Mouse (Mus musculus) intestine, embryonic 16.5 days (tissue): ENCODE results near the gene Exoc6. TPM values are rescaled to one million over a fixed set of nuclear protein-coding genes. Genes with fewer than 3 reads are reported as not detected.
"Not testable (repeated sequence)": the region's sequence is repeated elsewhere in the genome, so short reads cannot be mapped to it uniquely, and the experiment has no call there.

Experiments
- ATAC-seq: fragments of 200-750 bp; cut with Nextera tagmentation; 2 replicates; pipeline ENCODE4 v1.8.0; 2017; ENCODE audit warnings: moderate TSS enrichment, moderate library complexity
- H3K27ac ChIP-seq: fragments of 300-500 bp; sonication (generic); 2 replicates; pipeline ENCODE4 v1.5.1; 2014; ENCODE audit warnings: mild to moderate bottlenecking, low read length
- H3K27me3 ChIP-seq: fragments of 300-500 bp; sonication (generic); replicated peaks from 2 replicates; pipeline ENCODE4 v1.6.1; 2014; ENCODE audit warnings: low read length, control low read depth, mixed read lengths; ENCODE audit not compliant: control insufficient read depth, insufficient read depth
- H3K36me3 ChIP-seq: fragments of 300-500 bp; sonication (generic); 2 replicates; pipeline ENCODE4 v1.6.1; 2014; ENCODE audit warnings: low read length, control low read depth; ENCODE audit not compliant: control insufficient read depth, insufficient read depth
- H3K4me1 ChIP-seq: fragments of 300-500 bp; sonication (generic); 2 replicates; pipeline ENCODE4 v1.6.1; 2014; ENCODE audit warnings: low read length, control low read depth, mixed read lengths; ENCODE audit not compliant: control insufficient read depth, insufficient read depth
- H3K4me2 ChIP-seq: fragments of 300-500 bp; sonication (generic); 2 replicates; pipeline ENCODE4 v1.6.1; 2014; ENCODE audit warnings: low read depth, low read length, control low read depth
- H3K4me3 ChIP-seq: fragments of 300-500 bp; sonication (generic); 2 replicates; pipeline ENCODE4 v1.5.1; 2014; ENCODE audit warnings: mild to moderate bottlenecking, low read length
- H3K9ac ChIP-seq: fragments of 300-500 bp; sonication (generic); 2 replicates; pipeline ENCODE4 v1.6.1; 2014; ENCODE audit warnings: low read depth, low read length
- H3K9me3 ChIP-seq: fragments of 300-500 bp; sonication (generic); 2 replicates; pipeline ENCODE4 v1.6.1; 2016; ENCODE audit warnings: low read length, control low read depth; ENCODE audit not compliant: control insufficient read depth
- WGBS: fragments of 180-500 bp; shearing (Covaris S2); extraction: QIAGEN DNeasy Blood & Tissue Kit; methylation state at CpG from one replicate; pipeline ENCODE4 v1.1.7; 2014; 5-methylcytosine and 5-hydroxymethylcytosine counted together
- polyA plus RNA-seq: library from polyadenylated mRNA; unstranded; fragments of >200 nt; fragmentation: Nextera tagmentation; extraction: Ambion mirVana; gene quantifications from 2 replicates; pipeline ENCODE4 v1.2.1, GENCODE M21; 2015

The Exoc6 gene
- polyA plus RNA-seq, 1 experiment from 2014 or later: 21.7 TPM

- WGBS: 76% methylated on average over 4 of the region's 4 CpGs
- Histone ChIP-seq H3K27me3 (no peaks in the 10 kb centered on the region), H3K4me3 (no peak overlapping the region), H3K9me3 (no peaks in the 10 kb centered on the region), H3K36me3 (no peaks in the 10 kb centered on the region), H3K9ac (no peak overlapping the region), H3K4me2 (no peak overlapping the region), H3K27ac (no peak overlapping the region), H3K4me1 (peaks cover 10% of the 10 kb centered on the region)
- no peak for ATAC-seq
Observed at GRCm38 (mm10) chr19:37546776-37547175, 3.4 kb upstream of the Exoc6 start.

- peak overlapping the region; percentile 89 for H3K27ac ChIP-seq
- H3K4me3 ChIP-seq: peak overlapping the region; percentile 77
- ATAC-seq: peak; percentile 26
- peak overlapping the region; percentile 85 for H3K9ac ChIP-seq
- WGBS: 13% methylated on average over 8 of the region's 8 CpGs
- H3K4me2 ChIP-seq: peak overlapping the region; percentile 88
- H3K4me1 ChIP-seq: peaks cover 3% of the 10 kb centered on the region; the same call in 1 of the 2 replicates
- no peaks in the 10 kb centered on the region for H3K36me3 ChIP-seq
- H3K27me3 ChIP-seq: no peaks in the 10 kb centered on the region
- H3K9me3 ChIP-seq: no peaks in the 10 kb centered on the region
Observed at GRCm38 (mm10) chr19:37551040-37551566, 885 bp downstream of the Exoc6 start.

GRCm38 (mm10) chr19:37553376-37554265, 3.4 kb downstream of the Exoc6 start:
- Histone ChIP-seq H3K4me3 (no peak overlapping the region), H3K27me3 (no peaks in the 10 kb centered on the region), H3K4me1 (peaks cover 3% of the 10 kb centered on the region; the same call in 1 of the 2 replicates), H3K9ac (no peak overlapping the region), H3K27ac (no peak overlapping the region), H3K36me3 (no peaks in the 10 kb centered on the region), H3K4me2 (no peak overlapping the region), H3K9me3 (no peaks in the 10 kb centered on the region)
- ATAC-seq: no peak
- 80% methylated on average over 11 of the region's 11 CpGs for WGBS

- 81% methylated on average over 5 of the region's 5 CpGs for WGBS
- not testable (repeated sequence) for H3K4me1 ChIP-seq, H3K4me3 ChIP-seq, H3K36me3 ChIP-seq, H3K27me3 ChIP-seq, H3K27ac ChIP-seq, ATAC-seq, H3K9ac ChIP-seq, H3K4me2 ChIP-seq, H3K9me3 ChIP-seq
Observed at GRCm38 (mm10) chr19:37554266-37554650, 4.0 kb downstream of the Exoc6 start.

GRCm38 (mm10) chr19:37555863-37556566, 5.8 kb downstream of the Exoc6 start:
- no peaks in the 10 kb centered on the region for H3K27me3 ChIP-seq
- H3K9ac ChIP-seq: no peak overlapping the region
- no peak for ATAC-seq
- H3K27ac ChIP-seq: no peak overlapping the region
- 86% methylated on average over 6 of the region's 6 CpGs for WGBS
- H3K4me1 ChIP-seq: peaks cover 18% of the 10 kb centered on the region
- no peak overlapping the region for H3K4me2 ChIP-seq
- H3K4me3 ChIP-seq: no peak overlapping the region
- H3K9me3 ChIP-seq: no peaks in the 10 kb centered on the region
- no peaks in the 10 kb centered on the region for H3K36me3 ChIP-seq

- WGBS: 79% methylated on average over 3 of the region's 3 CpGs
- Histone ChIP-seq H3K9ac (no peak overlapping the region), H3K27me3 (no peaks in the 10 kb centered on the region), H3K27ac (no peak overlapping the region), H3K4me3 (no peak overlapping the region), H3K4me1 (peaks cover 21% of the 10 kb centered on the region), H3K36me3 (no peaks in the 10 kb centered on the region), H3K4me2 (no peak overlapping the region), H3K9me3 (no peaks in the 10 kb centered on the region)
- ATAC-seq: no peak
Observed at GRCm38 (mm10) chr19:37557898-37558297, 7.7 kb downstream of the Exoc6 start.

GRCm38 (mm10) chr19:37559286-37560079, 9.3 kb downstream of the Exoc6 start:
- Histone ChIP-seq H3K9me3 (no peaks in the 10 kb centered on the region), H3K4me1 (peaks cover 21% of the 10 kb centered on the region), H3K27me3 (no peaks in the 10 kb centered on the region), H3K4me3 (no peak overlapping the region), H3K36me3 (no peaks in the 10 kb centered on the region), H3K27ac (peak overlapping the region; percentile 59), H3K4me2 (peak overlapping the region; percentile 20; the same call in 1 of the 2 replicates), H3K9ac (peak overlapping the region; percentile 35; the same call in 1 of the 2 replicates)
- 28% methylated on average over 9 of the region's 9 CpGs for WGBS
- peak; percentile 41; the same call in 1 of the 2 replicates for ATAC-seq

- ATAC-seq: peak; percentile 76
- peaks cover 21% of the 10 kb centered on the region for H3K4me1 ChIP-seq
- WGBS: 19% methylated on average over 6 of the region's 6 CpGs
- no peak overlapping the region for H3K4me3 ChIP-seq
- no peaks in the 10 kb centered on the region for H3K9me3 ChIP-seq
- peak overlapping the region; percentile 35; the same call in 1 of the 2 replicates for H3K9ac ChIP-seq
- no peaks in the 10 kb centered on the region for H3K27me3 ChIP-seq
- H3K4me2 ChIP-seq: peak overlapping the region; percentile 20; the same call in 1 of the 2 replicates
- peak overlapping the region; percentile 59 for H3K27ac ChIP-seq
- no peaks in the 10 kb centered on the region for H3K36me3 ChIP-seq
Observed at GRCm38 (mm10) chr19:37560080-37560427, 9.8 kb downstream of the Exoc6 start.
